Mouse (Mus musculus) limb, embryonic 10.5 days (tissue): ENCODE measurements around the gene Arl11. TPM values are rescaled to one million over a fixed set of nuclear protein-coding genes. Genes with fewer than 3 reads are reported as not detected.
"Not testable (repeated sequence)": the region's sequence is repeated elsewhere in the genome, so short reads cannot be mapped to it uniquely, and the experiment has no call there.

Experiments used
- DNase-seq: peaks from one replicate; pipeline ENCODE4 v3.0.0-alpha.2; 2017; ENCODE audit warnings: low spot score
- H3K27ac ChIP-seq: fragments of 300-500 bp; sonication (generic); 2 replicates; pipeline ENCODE4 v1.5.1; 2016; ENCODE audit warnings: mild to moderate bottlenecking
- H3K27me3 ChIP-seq: fragments of 300-500 bp; sonication (generic); 2 replicates; pipeline ENCODE4 v1.6.1; 2016; ENCODE audit warnings: low read depth, mild to moderate bottlenecking; ENCODE audit not compliant: poor library complexity, severe bottlenecking
- H3K36me3 ChIP-seq: fragments of 300-500 bp; sonication (generic); 2 replicates; pipeline ENCODE4 v1.6.1; 2016; ENCODE audit warnings: mild to moderate bottlenecking, moderate library complexity
- H3K4me1 ChIP-seq: fragments of 300-500 bp; sonication (generic); 2 replicates; pipeline ENCODE4 v1.6.1; 2016
- H3K4me3 ChIP-seq: fragments of 300-500 bp; sonication (generic); 2 replicates; pipeline ENCODE4 v1.5.1; 2016; ENCODE audit warnings: mild to moderate bottlenecking, moderate library complexity
- H3K9me3 ChIP-seq: fragments of 300-500 bp; sonication (generic); replicated peaks from 2 replicates; pipeline ENCODE4 v1.6.1; 2016; ENCODE audit warnings: mild to moderate bottlenecking
- WGBS: fragments of 180-500 bp; shearing (Covaris S2); methylation state at CpG from one replicate; pipeline ENCODE4 v1.1.7; 2016; 5-methylcytosine and 5-hydroxymethylcytosine counted together
- polyA plus RNA-seq: library from polyadenylated mRNA; unstranded; fragments of >200 nt; fragmentation: Nextera tagmentation; extraction: Ambion mirVana; gene quantifications from 2 replicates; pipeline ENCODE4 v1.2.1, GENCODE M21; 2016

Gene Arl11
- polyA plus RNA-seq, 1 experiment from 2014 or later: 0.19 TPM

DNA sequence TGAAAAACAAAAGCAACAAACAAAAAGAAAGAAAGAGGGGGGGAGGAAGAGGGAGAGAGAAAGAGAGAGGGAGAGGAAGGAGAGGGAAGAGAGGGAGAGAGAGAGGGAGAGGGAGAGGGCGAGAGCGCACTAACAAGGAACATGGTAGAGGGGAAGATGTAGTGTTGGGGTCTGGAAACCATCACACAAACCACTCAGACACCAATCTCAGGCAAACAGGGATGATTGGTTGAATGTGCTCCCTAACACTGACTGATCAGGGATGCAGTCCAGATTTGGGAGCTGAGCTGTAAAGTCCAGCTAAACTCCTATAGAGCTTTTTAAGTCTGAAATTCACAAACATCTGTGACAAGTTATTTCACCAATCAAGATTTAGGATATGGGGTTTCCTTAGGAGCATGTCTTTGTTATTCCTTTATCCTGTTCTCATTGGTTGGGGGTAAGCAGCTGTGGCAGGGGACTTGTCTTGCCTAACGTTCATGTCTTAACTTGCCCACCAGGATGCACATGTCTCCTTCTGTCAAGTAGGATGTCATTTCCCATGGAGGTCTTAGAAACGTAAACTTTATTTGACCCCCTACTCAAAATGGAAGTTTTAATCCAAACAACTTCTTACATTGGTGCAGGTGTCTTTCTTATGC lies 5.5 kb upstream of the Arl11 start:
- 81% methylated on average over 4 of the region's 4 CpGs for WGBS
- Histone ChIP-seq H3K4me1 (no peaks in the 10 kb centered on the region), H3K4me3 (no peak overlapping the region), H3K9me3 (no peaks in the 10 kb centered on the region), H3K27ac (no peak overlapping the region), H3K27me3 (no peaks in the 10 kb centered on the region), H3K36me3 (no peaks in the 10 kb centered on the region)
- no peak for DNase-seq

DNA sequence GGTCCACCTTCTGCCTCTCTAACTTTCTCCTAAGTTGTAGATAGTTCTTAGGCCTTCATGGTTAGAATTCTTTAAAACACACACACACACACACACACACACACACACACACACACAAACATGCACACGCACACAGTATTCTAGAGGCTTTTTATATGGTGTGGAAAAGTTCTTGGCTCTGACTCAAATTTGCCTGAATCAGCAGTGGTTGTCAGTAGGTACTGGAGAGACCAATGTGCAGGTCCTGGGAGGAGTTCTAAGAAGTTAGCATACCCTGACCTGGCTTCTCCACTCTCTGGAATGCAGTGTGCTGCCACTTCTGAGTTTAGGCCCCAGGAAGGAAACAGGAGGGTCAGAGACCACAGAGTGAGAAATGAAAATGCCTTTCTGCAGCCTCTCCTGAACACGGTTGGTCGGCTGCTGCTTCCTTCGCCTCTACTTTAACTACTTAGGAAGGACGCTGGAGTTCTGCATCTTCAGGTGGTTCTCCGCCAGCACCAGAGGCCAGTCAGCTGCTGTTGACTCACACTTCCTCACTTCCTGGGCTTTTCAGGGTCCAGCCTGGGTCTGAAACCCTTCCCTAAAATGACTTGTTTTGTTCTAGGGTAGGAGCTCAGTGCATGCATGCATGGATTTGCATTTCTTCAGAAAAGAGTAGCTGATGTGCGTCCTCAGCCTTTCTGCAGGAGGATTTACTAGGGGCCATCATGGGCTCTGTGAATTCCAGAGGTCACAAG lies 651 bp downstream of the Arl11 start:
- Histone ChIP-seq H3K27me3 (no peaks in the 10 kb centered on the region), H3K4me1 (peaks cover 11% of the 10 kb centered on the region; the same call in 1 of the 2 replicates), H3K9me3 (no peaks in the 10 kb centered on the region), H3K4me3 (no peak overlapping the region), H3K36me3 (no peaks in the 10 kb centered on the region), H3K27ac (no peak overlapping the region)
- WGBS: 82% methylated on average over 7 of the region's 7 CpGs
- DNase-seq: no peak

DNA sequence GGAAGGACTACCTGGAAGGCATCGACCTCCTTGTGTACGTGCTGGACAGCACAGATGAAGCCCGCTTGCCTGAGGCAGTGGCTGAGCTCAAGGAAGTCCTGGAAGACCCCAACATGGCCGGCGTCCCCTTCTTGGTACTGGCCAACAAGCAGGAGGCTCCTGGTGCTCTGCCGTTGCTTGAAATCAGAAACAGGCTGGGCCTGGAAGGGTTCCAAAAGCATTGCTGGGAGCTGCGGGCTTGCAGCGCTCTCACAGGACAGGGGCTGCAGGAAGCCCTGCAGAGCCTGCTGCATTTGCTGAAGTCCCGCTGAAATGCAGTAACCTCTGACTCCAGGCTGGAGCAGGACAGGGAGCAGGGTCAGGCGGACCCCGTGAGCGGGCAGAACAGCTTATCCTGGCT lies 1.4 kb downstream of the Arl11 start:
- DNase-seq: no peak

DNA sequence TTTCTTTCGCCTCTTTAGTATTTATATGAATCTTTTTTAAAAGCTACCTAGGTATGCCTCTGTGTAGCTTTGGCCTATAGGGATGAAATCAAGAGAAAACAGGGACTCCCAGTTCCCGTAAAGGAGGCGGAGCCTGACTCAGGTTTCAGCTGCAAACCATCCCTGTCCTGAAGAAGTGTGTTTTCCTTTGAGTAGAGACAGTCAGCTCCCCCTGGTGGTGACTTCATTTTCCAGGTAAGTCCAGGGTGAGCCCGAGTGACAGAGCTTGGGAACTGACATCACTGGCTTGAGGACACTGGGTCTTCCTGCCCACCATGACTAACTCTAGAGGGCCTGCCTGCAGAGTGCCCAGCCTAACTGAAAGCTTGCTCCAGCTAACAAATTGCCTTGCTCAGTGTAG lies 7.3 kb downstream of the Arl11 start:
- Histone ChIP-seq H3K27ac (no peak overlapping the region), H3K4me1 (no peaks in the 10 kb centered on the region), H3K9me3 (no peaks in the 10 kb centered on the region), H3K27me3 (no peaks in the 10 kb centered on the region), H3K36me3 (no peaks in the 10 kb centered on the region), H3K4me3 (no peak overlapping the region)
- WGBS: 28% methylated on average over 4 of the region's 4 CpGs
- peak; percentile 55 for DNase-seq

More for the DNA sequence above, 1.4 kb downstream of the Arl11 start:
- peaks cover 11% of the 10 kb centered on the region; the same call in 1 of the 2 replicates for H3K4me1 ChIP-seq
- H3K4me3 ChIP-seq: no peak overlapping the region
- no peaks in the 10 kb centered on the region for H3K27me3 ChIP-seq
- no peaks in the 10 kb centered on the region for H3K36me3 ChIP-seq
- 75% methylated on average over 12 of the region's 12 CpGs for WGBS
- H3K27ac ChIP-seq: no peak overlapping the region
- H3K9me3 ChIP-seq: no peaks in the 10 kb centered on the region

DNA sequence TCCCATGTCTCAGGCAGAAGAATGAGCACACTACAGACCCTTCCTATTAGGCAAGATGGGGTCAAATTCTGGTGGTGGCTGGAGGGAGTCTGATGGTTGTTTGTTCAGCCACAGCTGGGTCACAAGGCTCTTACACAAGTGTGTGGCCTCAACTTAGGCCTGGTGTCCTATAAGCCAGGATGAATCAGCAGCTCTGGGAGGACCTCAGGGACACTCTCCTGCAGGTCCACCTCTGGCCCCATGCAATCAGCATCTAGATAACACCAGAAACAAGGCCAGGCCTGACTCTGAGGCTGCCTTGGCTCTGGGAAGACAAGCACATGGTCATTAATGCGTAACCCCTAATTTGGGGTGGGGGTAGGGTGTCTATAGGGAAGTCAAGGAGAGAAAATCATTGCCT lies 11.2 kb downstream of the Arl11 start:
- no peak overlapping the region for H3K27ac ChIP-seq
- 86% methylated on average over 1 of the region's 1 CpGs for WGBS
- no peak overlapping the region for H3K4me3 ChIP-seq
- no peaks in the 10 kb centered on the region for H3K9me3 ChIP-seq
- H3K27me3 ChIP-seq: no peaks in the 10 kb centered on the region
- no peaks in the 10 kb centered on the region for H3K36me3 ChIP-seq
- H3K4me1 ChIP-seq: no peaks in the 10 kb centered on the region
- no peak for DNase-seq

DNA sequence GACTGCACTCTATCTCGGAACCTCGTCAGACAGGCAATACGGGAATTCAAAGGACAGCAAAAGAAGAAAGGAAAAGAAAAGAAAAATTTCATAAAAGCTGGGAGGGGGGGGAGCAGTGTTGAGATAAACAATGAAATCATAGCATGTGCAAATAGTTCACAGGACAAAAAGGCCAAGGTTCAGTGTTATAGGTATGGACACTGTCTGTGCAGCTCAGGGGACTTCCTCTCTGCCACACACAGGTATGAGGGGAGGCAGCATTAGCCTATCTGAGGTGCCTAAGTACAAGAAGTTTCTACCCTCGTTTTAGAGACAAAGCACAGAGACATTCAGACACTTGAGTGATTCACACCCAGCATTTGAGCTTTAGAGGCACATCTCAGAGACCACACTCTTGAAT lies 11.6 kb downstream of the Arl11 start:
- H3K9me3 ChIP-seq: no peaks in the 10 kb centered on the region
- WGBS: 86% methylated on average over 4 of the region's 4 CpGs
- no peak overlapping the region for H3K27ac ChIP-seq

DNA sequence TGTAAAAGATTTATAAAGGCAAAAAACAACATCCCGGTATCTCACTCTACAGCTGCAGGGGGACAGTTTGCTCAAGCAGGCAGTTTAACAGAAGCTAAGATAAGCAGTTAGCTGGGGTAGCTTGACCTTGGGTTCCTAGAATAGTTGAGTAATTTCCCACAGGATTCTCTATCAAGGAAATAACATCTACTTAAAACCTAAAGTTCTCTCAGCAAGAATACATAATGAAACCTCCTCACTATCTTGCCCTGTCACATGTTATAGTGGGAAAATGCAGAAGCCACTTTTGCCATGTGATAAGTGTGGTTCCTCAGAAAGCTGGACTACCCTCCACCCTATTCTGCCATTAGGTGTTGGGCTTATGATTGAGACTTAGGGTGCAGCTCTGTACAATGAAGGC lies 13.2 kb downstream of the Arl11 start:
- no peak overlapping the region for H3K27ac ChIP-seq
- no peaks in the 10 kb centered on the region for H3K27me3 ChIP-seq
- DNase-seq: no peak
- H3K36me3 ChIP-seq: no peaks in the 10 kb centered on the region
- 88% methylated on average over 1 of the region's 1 CpGs for WGBS
- no peak overlapping the region for H3K4me3 ChIP-seq
- H3K9me3 ChIP-seq: no peaks in the 10 kb centered on the region
- H3K4me1 ChIP-seq: peaks cover 7% of the 10 kb centered on the region

More for the DNA sequence above, 11.6 kb downstream of the Arl11 start:
- H3K36me3 ChIP-seq: no peaks in the 10 kb centered on the region
- no peaks in the 10 kb centered on the region for H3K27me3 ChIP-seq
- DNase-seq: no peak
- no peak overlapping the region for H3K4me3 ChIP-seq
- no peaks in the 10 kb centered on the region for H3K4me1 ChIP-seq

DNA sequence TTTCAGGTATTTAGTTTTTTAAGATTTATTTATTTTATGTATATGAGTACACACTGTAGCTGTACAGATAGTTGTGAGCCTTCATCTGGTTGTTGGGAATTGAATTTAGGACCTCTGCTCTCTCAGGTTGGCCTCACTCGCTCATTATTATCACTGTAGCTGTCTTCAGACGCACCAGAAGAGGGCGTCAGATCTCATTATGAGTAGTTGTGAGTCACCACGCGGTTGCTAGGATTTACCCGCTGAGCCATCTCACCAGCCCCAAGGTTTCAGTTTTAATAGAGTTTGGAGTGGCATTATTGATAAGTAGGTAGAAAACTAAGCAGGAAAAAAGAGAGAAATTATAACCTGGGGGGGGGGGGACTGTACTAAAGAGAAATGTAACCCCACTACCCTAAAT lies 17.5 kb downstream of the Arl11 start:
- H3K36me3 ChIP-seq, H3K27ac ChIP-seq, H3K9me3 ChIP-seq, DNase-seq, H3K27me3 ChIP-seq, H3K4me3 ChIP-seq: not testable (repeated sequence)
- peaks cover 16% of the 10 kb centered on the region for H3K4me1 ChIP-seq
- 17% methylated on average over 6 of the region's 6 CpGs for WGBS

DNA sequence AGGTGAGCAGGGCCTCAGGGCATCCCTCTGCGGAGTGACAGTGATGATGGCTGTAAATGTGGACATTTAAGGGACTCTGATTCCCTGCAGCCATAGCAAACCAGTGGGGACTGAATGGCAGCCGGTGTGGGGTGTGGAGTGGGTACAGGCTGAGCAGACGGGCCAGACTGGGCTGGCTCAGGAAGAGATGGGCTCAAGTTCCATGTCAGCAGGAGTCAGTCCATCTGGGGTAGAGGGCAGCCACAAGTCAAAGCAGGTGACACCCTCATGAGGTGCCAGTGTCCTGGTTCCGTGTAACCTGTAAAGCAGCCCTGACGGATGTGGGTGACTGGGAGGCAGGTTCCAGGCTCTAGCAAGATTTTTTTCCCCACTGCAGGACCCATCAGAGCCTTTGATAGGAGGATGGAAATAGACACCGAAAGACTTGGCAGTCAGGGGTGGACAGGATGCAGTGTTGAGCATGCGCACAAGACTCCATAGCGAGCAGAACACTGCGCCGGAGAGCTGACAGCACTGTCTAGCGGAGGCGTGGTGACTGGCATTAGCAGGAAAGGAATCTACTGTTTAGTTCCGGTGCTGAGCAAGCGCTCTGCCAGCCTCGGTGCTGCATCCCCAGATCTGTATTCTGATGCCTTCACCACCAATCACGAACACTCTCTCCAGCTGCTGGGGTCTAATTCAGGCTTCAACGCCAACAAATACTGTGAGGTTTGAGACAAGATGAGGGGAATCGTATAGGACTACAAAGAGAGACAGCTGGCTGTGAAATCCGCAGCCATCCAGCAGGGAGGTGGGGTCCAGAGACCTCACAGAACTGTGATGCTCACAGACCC lies 18.3 kb downstream of the Arl11 start:
- 0 out of 2 replicates have a peak overlapping the region, but pooled peaks have one; percentile 7 for H3K27ac ChIP-seq

DNA sequence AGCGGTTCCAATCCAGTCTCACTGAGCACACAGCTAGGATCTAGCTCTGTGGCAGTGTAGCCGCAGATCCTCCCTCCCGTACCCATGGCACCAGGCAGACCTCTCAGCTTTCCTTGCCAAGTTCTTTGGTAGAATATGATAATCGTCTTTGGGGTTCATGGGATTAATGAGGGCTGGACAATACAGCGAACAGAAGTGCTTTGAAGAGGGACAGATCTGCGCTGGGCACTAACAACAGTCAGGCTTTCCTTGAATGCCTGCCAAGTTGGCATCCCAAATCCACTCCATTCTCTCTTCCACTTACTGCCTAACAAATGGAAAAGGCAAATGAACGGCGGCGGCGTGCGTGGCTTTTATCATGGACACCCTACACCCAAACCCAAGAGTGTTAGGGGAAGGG lies 21.0 kb downstream of the Arl11 start:
- DNase-seq: no peak
- H3K27ac ChIP-seq: no peak overlapping the region
- H3K4me3 ChIP-seq: no peak overlapping the region
- H3K9me3 ChIP-seq: no peaks in the 10 kb centered on the region
- WGBS: 86% methylated on average over 11 of the region's 11 CpGs
- H3K27me3 ChIP-seq: no peaks in the 10 kb centered on the region
- H3K36me3 ChIP-seq: no peaks in the 10 kb centered on the region
- H3K4me1 ChIP-seq: peaks cover 16% of the 10 kb centered on the region

More for the DNA sequence above, 18.3 kb downstream of the Arl11 start:
- DNase-seq: peak; percentile 46
- H3K9me3 ChIP-seq: no peaks in the 10 kb centered on the region
- H3K36me3 ChIP-seq: no peaks in the 10 kb centered on the region
- WGBS: 31% methylated on average over 19 of the region's 19 CpGs
- H3K4me3 ChIP-seq: peak overlapping the region; percentile 39
- H3K4me1 ChIP-seq: peaks cover 16% of the 10 kb centered on the region
- H3K27me3 ChIP-seq: no peaks in the 10 kb centered on the region

DNA sequence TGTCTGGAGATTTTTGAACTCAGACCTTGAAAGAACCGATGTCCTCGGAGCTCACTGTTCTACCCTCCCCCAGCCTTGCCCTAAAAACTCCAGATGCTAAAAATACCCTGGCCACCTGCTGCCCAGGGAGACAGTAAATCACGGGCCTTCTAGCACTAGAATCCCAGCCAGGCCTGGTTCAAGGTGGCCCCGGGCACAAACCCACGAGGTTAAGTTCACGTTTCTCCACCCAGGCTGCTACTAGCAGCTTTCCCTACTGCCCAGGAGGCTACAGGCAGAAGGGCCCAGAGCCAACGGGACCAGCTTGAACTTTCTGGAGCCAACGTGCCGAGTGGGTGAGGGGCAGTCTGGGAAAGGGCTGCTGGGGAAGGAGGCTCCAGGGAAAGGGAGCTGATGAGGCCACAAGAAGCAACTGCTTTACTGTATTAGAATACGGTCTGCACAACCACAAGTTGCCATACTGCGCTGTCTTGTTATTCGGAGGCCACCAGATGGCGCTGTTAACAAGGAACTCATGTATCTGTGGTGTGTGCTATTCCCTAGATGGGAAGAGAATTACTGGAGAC lies 21.5 kb downstream of the Arl11 start:
- DNase-seq: peak; percentile 87
- WGBS: 28% methylated on average over 13 of the region's 13 CpGs
- H3K4me3 ChIP-seq: no peak overlapping the region
- no peaks in the 10 kb centered on the region for H3K27me3 ChIP-seq
- peak overlapping the region; percentile 31; the same call in 1 of the 2 replicates for H3K27ac ChIP-seq
- H3K9me3 ChIP-seq: no peaks in the 10 kb centered on the region
- H3K36me3 ChIP-seq: no peaks in the 10 kb centered on the region
- H3K4me1 ChIP-seq: peaks cover 16% of the 10 kb centered on the region

DNA sequence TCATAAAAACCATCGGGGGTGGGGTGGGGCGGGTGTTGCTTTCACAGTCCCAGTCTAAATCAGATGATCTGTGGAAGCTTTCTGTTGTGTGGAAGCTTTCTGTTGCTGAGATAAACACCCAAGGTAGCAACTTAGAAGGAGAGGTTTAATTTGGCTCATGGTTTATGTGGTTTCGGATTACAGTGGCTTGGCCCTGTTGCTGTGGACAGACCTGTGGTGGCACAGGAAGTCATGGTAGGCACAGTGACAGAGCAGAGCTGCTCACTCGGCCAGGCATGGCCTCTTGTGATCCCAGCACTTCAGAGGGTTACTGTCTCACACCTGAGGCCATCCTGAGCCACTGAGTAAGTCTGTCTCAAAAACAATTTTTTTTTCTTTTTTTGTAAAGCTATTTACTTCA lies 29.8 kb downstream of the Arl11 start:
- Histone ChIP-seq H3K27me3 (no peaks in the 10 kb centered on the region), H3K4me3 (no peak overlapping the region), H3K27ac (no peak overlapping the region), H3K36me3 (no peaks in the 10 kb centered on the region), H3K4me1 (peaks cover 12% of the 10 kb centered on the region), H3K9me3 (no peaks in the 10 kb centered on the region)
- 76% methylated on average over 4 of the region's 4 CpGs for WGBS
- no peak for DNase-seq
